Mouse (Mus musculus): Measurements from ENCODE around the gene Tbc1d14. TPM values are rescaled to one million over a fixed set of nuclear protein-coding genes. Genes with fewer than 3 reads are reported as not detected.

Tbc1d14 gene
- polyA plus RNA-seq, 1 experiment from 2014 or later, result 59.7 TPM

- Histone ChIP-seq H3K9ac (replicated peaks) (no peak overlapping the region), H3K36me3 (peaks cover 69% of the 10 kb centered on the region), H3K27ac (no peak overlapping the region), H3K4me3 (replicated peaks) (no peak overlapping the region), H3K9me3 (no peaks in the 10 kb centered on the region), H3K4me1 (replicated peaks) (peaks cover 5% of the 10 kb centered on the region), H3K27me3 (no peaks in the 10 kb centered on the region), H3K4me2 (replicated peaks) (no peak overlapping the region)
- no peak for ATAC-seq
- whole genome bisulfite sequencing, result 97% methylated on average over 8 of the region's 8 CpGs
Observed at GRCm38 (mm10) chr5:36471206-36471605, 121.9 kb downstream of the Tbc1d14 start.

DNA sequence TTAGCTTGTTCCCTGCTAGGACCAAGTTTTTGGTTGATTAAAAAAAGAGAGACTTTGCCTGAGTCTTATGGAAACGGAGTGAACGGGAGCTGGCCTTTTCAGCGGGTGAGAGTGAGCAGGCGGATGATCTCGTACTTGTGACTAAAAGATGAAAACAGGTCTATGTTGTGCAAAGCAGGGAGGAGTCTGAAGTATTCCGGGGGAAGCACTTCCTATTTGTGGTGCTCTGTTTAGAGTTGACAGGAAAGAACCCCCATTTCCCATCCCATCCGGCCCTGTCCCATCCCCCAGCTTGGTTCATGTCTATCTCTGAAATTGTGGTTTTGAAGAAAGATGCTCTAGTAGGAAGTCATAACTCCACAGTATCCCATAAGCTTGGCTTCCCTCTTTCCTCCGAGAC lies 127.2 kb downstream of the Tbc1d14 start:
- no peak for ATAC-seq
- 33% methylated on average over 8 of the region's 8 CpGs for WGBS
- no peaks in the 10 kb centered on the region for H3K9me3 ChIP-seq
- H3K9ac ChIP-seq (replicated peaks), result peak overlapping the region; percentile 87
- H3K4me3 ChIP-seq (replicated peaks), result peak overlapping the region; percentile 99
- peak overlapping the region; percentile 99 for H3K4me2 ChIP-seq (replicated peaks)
- peaks cover 33% of the 10 kb centered on the region for H3K4me1 ChIP-seq (replicated peaks)
- no peak overlapping the region for H3K27ac ChIP-seq
- H3K36me3 ChIP-seq, result peaks cover 27% of the 10 kb centered on the region
- H3K27me3 ChIP-seq, result peaks cover 8% of the 10 kb centered on the region; the same call in 1 of the 2 replicates

DNA sequence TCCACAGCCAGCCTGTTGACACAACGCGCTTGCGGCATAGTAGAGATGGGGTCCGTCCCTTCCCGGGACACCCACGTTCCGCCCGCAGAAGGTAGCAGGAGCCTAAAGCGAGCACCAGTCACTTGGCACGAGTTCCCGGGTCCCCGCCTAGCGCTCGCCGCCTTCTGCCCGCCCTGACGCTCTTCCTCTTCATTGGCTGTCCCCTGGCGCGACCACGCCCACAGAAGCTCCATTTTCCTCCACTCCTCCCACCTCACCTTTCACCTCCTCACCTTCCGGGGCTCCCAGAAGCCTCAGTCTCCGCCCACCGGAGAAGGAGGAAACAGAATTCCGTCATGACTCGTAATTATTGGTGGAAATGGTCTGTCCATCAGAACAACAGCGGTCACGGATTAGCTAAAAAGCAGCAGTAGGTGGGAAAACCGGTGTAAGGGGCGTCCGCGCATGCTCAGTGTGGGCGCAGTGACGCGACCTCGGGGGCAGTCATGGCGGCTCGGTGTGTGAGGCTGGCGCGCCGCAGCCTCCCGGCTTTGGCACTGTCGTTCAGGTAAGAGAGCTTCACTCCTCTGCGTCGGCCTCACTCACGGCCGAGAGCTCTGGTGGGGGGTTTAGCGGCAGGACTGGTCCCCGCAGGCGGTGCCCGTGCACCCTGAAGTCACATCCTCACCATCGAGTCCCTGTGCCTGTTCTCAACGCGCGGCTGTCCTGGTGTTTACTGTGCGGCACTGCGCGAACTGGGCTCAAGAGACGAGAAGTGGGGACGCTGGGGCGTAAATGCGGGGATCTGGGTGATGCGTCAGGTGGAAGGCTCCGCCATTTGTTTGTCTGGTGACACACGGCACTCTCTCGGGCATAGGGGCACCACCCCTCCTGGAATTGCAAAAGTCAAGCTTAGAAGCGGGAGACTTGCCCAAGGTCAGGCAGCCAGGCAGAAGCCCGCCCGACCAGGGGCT lies 128.1 kb downstream of the Tbc1d14 start, which contains the start of gene Grpel1:
Grpel1 (plus strand) TSS at position 290 of the 953 bp plus-strand sequence.
- Histone ChIP-seq H3K4me1 (replicated peaks) (peaks cover 33% of the 10 kb centered on the region), H3K27ac (peak within 1 kb of the TSS; percentile 15), H3K9me3 (no peaks in the 10 kb centered on the region), H3K36me3 (peaks cover 18% of the 10 kb centered on the region), H3K9ac (replicated peaks) (peak within 1 kb of the TSS; percentile 87), H3K4me3 (replicated peaks) (peak within 1 kb of the TSS; percentile 99), H3K4me2 (replicated peaks) (peak within 1 kb of the TSS; percentile 99), H3K27me3 (peaks cover 14% of the 10 kb centered on the region; the same call in 1 of the 2 replicates)
- peak; percentile 96 for ATAC-seq
- WGBS, result under 1% methylated on average over 68 of the region's 68 CpGs

- no peak overlapping the region for H3K9ac ChIP-seq (replicated peaks)
- no peaks in the 10 kb centered on the region for H3K9me3 ChIP-seq
- H3K4me1 ChIP-seq (replicated peaks), result peaks cover 33% of the 10 kb centered on the region
- no peak overlapping the region for H3K4me3 ChIP-seq (replicated peaks)
- H3K4me2 ChIP-seq (replicated peaks), result peak overlapping the region; percentile 61; the same call in 1 of the 2 replicates
- peaks cover 14% of the 10 kb centered on the region; the same call in 1 of the 2 replicates for H3K27me3 ChIP-seq
- 9% methylated on average over 5 of the region's 5 CpGs for WGBS
- no peak overlapping the region for H3K27ac ChIP-seq
- no peak for ATAC-seq
- peaks cover 2% of the 10 kb centered on the region; the same call in 1 of the 2 replicates for H3K36me3 ChIP-seq
Observed at GRCm38 (mm10) chr5:36463391-36463790, 129.7 kb downstream of the Tbc1d14 start.

DNA sequence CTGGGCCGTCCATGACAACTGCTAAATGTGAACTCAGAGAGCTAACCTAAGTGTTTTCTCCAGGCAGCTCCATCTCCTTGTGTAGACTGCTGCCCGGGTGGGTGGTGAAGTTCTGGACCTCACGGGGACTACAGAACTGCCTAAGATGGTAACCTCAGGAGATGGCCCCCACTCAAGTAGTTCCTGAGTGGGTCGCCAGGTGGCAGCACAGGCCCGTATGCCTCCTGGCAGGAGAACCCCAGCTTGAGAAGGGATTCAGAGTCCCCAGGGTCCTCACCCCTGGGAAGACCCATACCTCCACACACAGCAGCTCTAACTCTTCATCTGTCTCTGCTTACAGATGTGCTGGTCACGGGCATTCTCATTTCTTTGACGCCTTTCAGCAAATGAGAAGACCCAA lies 130.3 kb downstream of the Tbc1d14 start:
- H3K36me3 ChIP-seq, result no peaks in the 10 kb centered on the region
- peaks cover 33% of the 10 kb centered on the region for H3K4me1 ChIP-seq (replicated peaks)
- no peak for ATAC-seq
- H3K4me3 ChIP-seq (replicated peaks), result no peak overlapping the region
- no peak overlapping the region for H3K9ac ChIP-seq (replicated peaks)
- no peak overlapping the region for H3K27ac ChIP-seq
- H3K4me2 ChIP-seq (replicated peaks), result no peak overlapping the region
- H3K27me3 ChIP-seq, result peaks cover 14% of the 10 kb centered on the region; the same call in 1 of the 2 replicates
- H3K9me3 ChIP-seq, result no peaks in the 10 kb centered on the region
- 21% methylated on average over 7 of the region's 7 CpGs for WGBS

GRCm38 (mm10) chr5:36461231-36461630 lies 131.8 kb downstream of the Tbc1d14 start:
- WGBS, result 63% methylated on average over 2 of the region's 2 CpGs
- Histone ChIP-seq H3K9ac (replicated peaks) (no peak overlapping the region), H3K36me3 (no peaks in the 10 kb centered on the region), H3K27ac (no peak overlapping the region), H3K4me2 (replicated peaks) (no peak overlapping the region), H3K27me3 (peaks cover 16% of the 10 kb centered on the region), H3K9me3 (no peaks in the 10 kb centered on the region), H3K4me3 (replicated peaks) (no peak overlapping the region), H3K4me1 (replicated peaks) (peaks cover 28% of the 10 kb centered on the region)
- ATAC-seq, result no peak

DNA sequence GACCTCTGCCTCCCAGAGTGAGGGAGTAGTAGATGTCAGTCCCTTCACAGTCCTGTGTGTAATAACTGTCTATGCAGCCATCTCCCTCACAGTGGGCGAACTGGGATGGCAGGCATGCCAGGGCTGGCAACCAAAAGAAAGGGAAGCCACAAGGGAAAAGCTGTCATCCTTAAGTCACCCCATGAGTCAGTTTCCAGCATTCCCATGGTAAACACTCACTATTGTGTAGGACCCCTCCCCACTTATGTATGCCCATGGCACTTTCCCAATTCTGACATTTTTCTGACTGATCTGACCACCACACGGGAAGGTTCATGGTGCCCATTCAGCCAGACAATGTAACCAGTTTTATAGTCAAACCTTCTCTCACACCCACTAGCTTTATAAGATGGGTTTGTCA lies 132.4 kb downstream of the Tbc1d14 start:
- 89% methylated on average over 2 of the region's 2 CpGs for WGBS
- Histone ChIP-seq H3K4me2 (replicated peaks) (no peak overlapping the region), H3K36me3 (no peaks in the 10 kb centered on the region), H3K27ac (no peak overlapping the region), H3K9me3 (no peaks in the 10 kb centered on the region), H3K4me1 (replicated peaks) (peaks cover 23% of the 10 kb centered on the region), H3K4me3 (replicated peaks) (no peak overlapping the region), H3K27me3 (peaks cover 16% of the 10 kb centered on the region), H3K9ac (replicated peaks) (no peak overlapping the region)
- no peak for ATAC-seq

GRCm38 (mm10) chr5:36458926-36459325 lies 134.2 kb downstream of the Tbc1d14 start:
- Histone ChIP-seq H3K4me1 (replicated peaks) (peaks cover 14% of the 10 kb centered on the region), H3K27me3 (peaks cover 16% of the 10 kb centered on the region), H3K4me3 (replicated peaks) (no peak overlapping the region), H3K27ac (no peak overlapping the region), H3K4me2 (replicated peaks) (no peak overlapping the region), H3K9ac (replicated peaks) (no peak overlapping the region), H3K9me3 (no peaks in the 10 kb centered on the region), H3K36me3 (no peaks in the 10 kb centered on the region)
- peak; percentile 35; the same call in 1 of the 2 replicates for ATAC-seq
- 22% methylated on average over 4 of the region's 4 CpGs for WGBS

DNA sequence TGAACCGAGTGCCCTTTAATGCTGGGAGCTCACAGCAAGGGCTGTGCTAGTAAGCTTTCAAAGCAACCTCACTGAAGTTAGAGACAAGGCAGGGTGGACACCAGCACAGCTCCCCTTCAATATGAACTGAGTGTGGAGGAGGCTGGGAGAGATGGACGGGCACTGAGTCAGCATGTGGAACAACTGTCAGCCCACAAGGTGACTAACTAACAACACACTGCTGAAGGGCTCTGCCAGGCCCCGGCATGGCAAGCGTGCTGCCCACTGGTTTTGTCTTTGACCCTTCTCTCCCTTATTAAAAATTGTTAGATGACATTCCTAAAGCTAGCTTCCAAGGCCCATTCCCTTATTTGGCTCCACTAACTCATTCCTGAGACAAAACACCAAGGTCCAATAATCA lies 135.4 kb downstream of the Tbc1d14 start:
- Histone ChIP-seq H3K36me3 (no peaks in the 10 kb centered on the region), H3K9me3 (no peaks in the 10 kb centered on the region), H3K27me3 (peaks cover 16% of the 10 kb centered on the region), H3K4me1 (replicated peaks) (peaks cover 2% of the 10 kb centered on the region; the same call in 1 of the 2 replicates), H3K4me2 (replicated peaks) (no peak overlapping the region), H3K4me3 (replicated peaks) (no peak overlapping the region), H3K9ac (replicated peaks) (no peak overlapping the region), H3K27ac (no peak overlapping the region)
- WGBS, result 85% methylated on average over 4 of the region's 4 CpGs
- ATAC-seq, result no peak

DNA sequence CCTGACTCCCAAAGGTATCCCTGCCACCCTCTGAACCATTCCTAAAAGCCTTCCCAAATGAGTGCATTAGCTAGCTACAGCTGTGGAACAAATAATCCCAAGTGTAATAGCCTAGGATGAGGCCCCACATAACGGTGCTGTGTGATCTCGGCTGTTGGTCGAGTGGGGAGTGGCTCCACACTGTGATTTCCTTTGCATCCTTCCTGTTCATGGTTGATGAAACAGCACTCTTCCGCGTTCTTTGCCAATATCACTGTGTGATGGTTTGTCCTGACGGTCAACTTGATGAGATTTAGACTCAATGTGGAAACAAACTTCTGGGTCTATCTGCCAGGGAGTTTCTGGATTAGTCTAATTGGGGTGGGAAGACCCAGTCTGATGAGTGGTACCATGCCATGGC lies 140.3 kb downstream of the Tbc1d14 start:
- H3K9me3 ChIP-seq, result no peaks in the 10 kb centered on the region
- WGBS, result 84% methylated on average over 6 of the region's 6 CpGs
- ATAC-seq, result no peak
- no peak overlapping the region for H3K4me2 ChIP-seq (replicated peaks)
- H3K27ac ChIP-seq, result no peak overlapping the region
- H3K4me1 ChIP-seq (replicated peaks), result no peaks in the 10 kb centered on the region; the same call in 1 of the 2 replicates
- no peak overlapping the region for H3K4me3 ChIP-seq (replicated peaks)
- H3K36me3 ChIP-seq, result no peaks in the 10 kb centered on the region
- no peak overlapping the region for H3K9ac ChIP-seq (replicated peaks)
- H3K27me3 ChIP-seq, result peaks cover 2% of the 10 kb centered on the region; the same call in 1 of the 2 replicates

- H3K4me3 ChIP-seq (replicated peaks), result no peak overlapping the region
- peaks cover 1% of the 10 kb centered on the region for H3K4me1 ChIP-seq (replicated peaks)
- H3K27ac ChIP-seq, result no peak overlapping the region
- H3K9me3 ChIP-seq, result no peaks in the 10 kb centered on the region
- no peak overlapping the region for H3K9ac ChIP-seq (replicated peaks)
- no peaks in the 10 kb centered on the region for H3K27me3 ChIP-seq
- peak; percentile 43; the same call in 1 of the 2 replicates for ATAC-seq
- H3K4me2 ChIP-seq (replicated peaks), result no peak overlapping the region
- 59% methylated on average over 10 of the region's 10 CpGs for WGBS
- H3K36me3 ChIP-seq, result no peaks in the 10 kb centered on the region
Observed at GRCm38 (mm10) chr5:36451872-36452389, 141.1 kb downstream of the Tbc1d14 start.

DNA sequence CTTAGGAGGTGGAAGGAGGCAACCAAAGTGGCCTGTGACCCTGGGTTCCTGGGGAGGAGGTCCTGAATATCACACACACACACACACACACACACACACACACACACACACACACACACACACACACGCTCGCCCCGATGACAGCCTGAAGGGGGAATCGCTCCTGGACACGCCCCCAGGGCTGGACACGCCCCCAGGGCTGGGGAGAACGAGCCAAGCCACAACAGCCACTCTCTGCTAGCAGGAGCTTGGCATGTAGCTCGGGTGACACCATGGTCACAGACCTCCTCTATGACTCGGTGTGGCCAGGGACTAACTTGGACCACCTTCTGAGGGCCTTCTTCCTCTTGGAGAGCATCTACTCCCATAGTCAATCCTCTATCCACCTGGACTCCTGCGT lies 142.0 kb downstream of the Tbc1d14 start:
- Histone ChIP-seq H3K4me1 (replicated peaks) (peaks cover 9% of the 10 kb centered on the region), H3K27ac (no peak overlapping the region), H3K4me3 (replicated peaks) (no peak overlapping the region), H3K36me3 (no peaks in the 10 kb centered on the region), H3K27me3 (no peaks in the 10 kb centered on the region), H3K9ac (replicated peaks) (no peak overlapping the region), H3K4me2 (replicated peaks) (no peak overlapping the region), H3K9me3 (no peaks in the 10 kb centered on the region)
- WGBS, result 20% methylated on average over 8 of the region's 10 CpGs
- ATAC-seq, result no peak
